Mouse (Mus musculus): ENCODE measurements around the gene Brd3. TPM values are rescaled to one million over a fixed set of nuclear protein-coding genes. Genes with fewer than 3 reads are reported as not detected.

Brd3 gene
- total and polyA plus RNA-seq, 3 experiments = 10.7 to 46.9 (median 38.7) TPM

GRCm38 (mm10) chr2:27473911-27474310 is 33.6 kb downstream of the Brd3 start:
- peak overlapping the region; percentile 95 to 97 for H3K4me3 ChIP-seq (ENCODE audit: control insufficient read depth in 1 of 2, insufficient read depth in 1 of 2, low read depth in 2 of 2, low read length in 2 of 2)
- peaks cover 3 to 13% of the 10 kb centered on the region in 2 experiments; a peak in 3 of 4 replicates for H3K36me3 ChIP-seq (ENCODE audit: control insufficient read depth in 1 of 2, insufficient read depth in 2 of 2, low read length in 2 of 2)
- peaks cover 56% of the 10 kb centered on the region for H3K79me2 ChIP-seq (ENCODE audit: control insufficient read depth, insufficient read depth, low read length, poor library complexity)
- H3K4me1 ChIP-seq (ENCODE audit: control insufficient read depth in 1 of 2, insufficient read depth in 2 of 2, low read length in 2 of 2) = peaks cover 17 to 28% of the 10 kb centered on the region in 2 experiments
- peak overlapping the region; percentile 94 for H3K9ac ChIP-seq (ENCODE audit: control insufficient read depth, low read depth, low read length, poor library complexity, severe bottlenecking)
- no peak overlapping the region for H3K27ac ChIP-seq (ENCODE audit: control insufficient read depth, low read depth, low read length)
- DNase-seq (ENCODE audit: low read depth, low spot score) = no peak
- H3K9me3 ChIP-seq (replicated peaks; ENCODE audit: insufficient read depth, low read length) = no peaks in the 10 kb centered on the region
- H3K27me3 ChIP-seq (ENCODE audit: control insufficient read depth in 1 of 2, insufficient read depth in 2 of 2, low read length in 2 of 2) = no peaks in the 10 kb centered on the region
- TF ChIP-seq TAL1 (IDR thresholded peaks at IDR 0.05; ENCODE audit: low read length) = no peak
- TF ChIP-seq USF2 (IDR thresholded peaks at IDR 0.05; ENCODE audit: borderline replicate concordance in 1 of 2, insufficient read depth in 1 of 2, low read depth in 1 of 2, low read length in 2 of 2) = no peak
- no peak for TF ChIP-seq ZC3H11A (IDR thresholded peaks at IDR 0.05; ENCODE audit: low read depth, low read length)
- TF ChIP-seq MYB (IDR thresholded peaks at IDR 0.05; ENCODE audit: low read depth, low read length) = no peak
- TF ChIP-seq SMC3 (IDR thresholded peaks at IDR 0.05; ENCODE audit: low read depth, low read length) = no peak
- no peak for TF ChIP-seq MEF2A (IDR thresholded peaks at IDR 0.05; ENCODE audit: extremely low read depth, insufficient replicate concordance, low read depth, low read length, poor library complexity, severe bottlenecking)
- no peak for TF ChIP-seq MXI1 (IDR thresholded peaks at IDR 0.05; ENCODE audit: low read depth, low read length)
- no peak for TF ChIP-seq RCOR1 (IDR thresholded peaks at IDR 0.05; ENCODE audit: low read depth, low read length)

- H3K27me3 ChIP-seq (ENCODE audit: control insufficient read depth in 1 of 2, insufficient read depth in 2 of 2, low read length in 2 of 2) = no peaks in the 10 kb centered on the region
- no peak for DNase-seq (ENCODE audit: low read depth, low spot score)
- H3K4me3 ChIP-seq (ENCODE audit: control insufficient read depth in 1 of 2, insufficient read depth in 1 of 2, low read depth in 2 of 2, low read length in 2 of 2) = no peak overlapping the region
- H3K27ac ChIP-seq (ENCODE audit: control insufficient read depth, low read depth, low read length) = no peak overlapping the region
- H3K4me1 ChIP-seq (ENCODE audit: control insufficient read depth in 1 of 2, insufficient read depth in 2 of 2, low read length in 2 of 2) = peaks cover 15 to 28% of the 10 kb centered on the region in 2 experiments
- no peaks in the 10 kb centered on the region for H3K9me3 ChIP-seq (replicated peaks; ENCODE audit: insufficient read depth, low read length)
- peaks cover 3 to 13% of the 10 kb centered on the region in 2 experiments; a peak in 3 of 4 replicates for H3K36me3 ChIP-seq (ENCODE audit: control insufficient read depth in 1 of 2, insufficient read depth in 2 of 2, low read length in 2 of 2)
- peaks cover 60% of the 10 kb centered on the region for H3K79me2 ChIP-seq (ENCODE audit: control insufficient read depth, insufficient read depth, low read length, poor library complexity)
- TF ChIP-seq CHD2 (IDR thresholded peaks at IDR 0.05; ENCODE audit: low read length) = no peak
- TF ChIP-seq ETS1 (IDR thresholded peaks at IDR 0.05; ENCODE audit: low read depth, low read length) = no peak
- TF ChIP-seq MAZ (IDR thresholded peaks at IDR 0.05; ENCODE audit: low read depth, low read length) = no peak
- peak overlapping the region; percentile 23; the same call in 1 of the 2 replicates for H3K9ac ChIP-seq (ENCODE audit: control insufficient read depth, low read depth, low read length, poor library complexity, severe bottlenecking)
Measured at GRCm38 (mm10) chr2:27473061-27473765, 34.2 kb downstream of the Brd3 start.

GRCm38 (mm10) chr2:27471170-27471584 is 36.3 kb downstream of the Brd3 start:
- TF ChIP-seq ZNF384 (IDR thresholded peaks at IDR 0.05; ENCODE audit: low read depth, low read length) = no peak
- no peak for TF ChIP-seq MYB (IDR thresholded peaks at IDR 0.05; ENCODE audit: low read depth, low read length)
- TF ChIP-seq KAT2A (conservative IDR thresholded peaks at IDR 0.05; ENCODE audit: low read depth, low read length) = no peak
- no peak for TF ChIP-seq ELF1 (IDR thresholded peaks at IDR 0.05; ENCODE audit: low read depth, low read length)
- no peak for TF ChIP-seq RCOR1 (IDR thresholded peaks at IDR 0.05; ENCODE audit: low read depth, low read length)
- no peak for TF ChIP-seq SIN3A (IDR thresholded peaks at IDR 0.05; ENCODE audit: low read length)
- no peak for TF ChIP-seq EP300 (IDR thresholded peaks at IDR 0.05; ENCODE audit: low read depth in 1 of 2, low read length in 2 of 2)
- TF ChIP-seq MEF2A (IDR thresholded peaks at IDR 0.05; ENCODE audit: extremely low read depth, insufficient replicate concordance, low read depth, low read length, poor library complexity, severe bottlenecking) = no peak
- no peak for TF ChIP-seq BHLHE40 (IDR thresholded peaks at IDR 0.05; ENCODE audit: borderline replicate concordance, low read depth, low read length)
- peaks cover 6 to 13% of the 10 kb centered on the region in 2 experiments; a peak in 3 of 4 replicates for H3K36me3 ChIP-seq (ENCODE audit: control insufficient read depth in 1 of 2, insufficient read depth in 2 of 2, low read length in 2 of 2)
- no peaks in the 10 kb centered on the region for H3K27me3 ChIP-seq (ENCODE audit: control insufficient read depth in 1 of 2, insufficient read depth in 2 of 2, low read length in 2 of 2)
- peaks cover 15 to 28% of the 10 kb centered on the region in 2 experiments for H3K4me1 ChIP-seq (ENCODE audit: control insufficient read depth in 1 of 2, insufficient read depth in 2 of 2, low read length in 2 of 2)
- no peak for DNase-seq (ENCODE audit: low read depth, low spot score)
- H3K9ac ChIP-seq (ENCODE audit: control insufficient read depth, low read depth, low read length, poor library complexity, severe bottlenecking) = no peak overlapping the region
- peaks cover 65% of the 10 kb centered on the region for H3K79me2 ChIP-seq (ENCODE audit: control insufficient read depth, insufficient read depth, low read length, poor library complexity)
- H3K9me3 ChIP-seq (replicated peaks; ENCODE audit: insufficient read depth, low read length) = no peaks in the 10 kb centered on the region
- H3K4me3 ChIP-seq (ENCODE audit: control insufficient read depth in 1 of 2, insufficient read depth in 1 of 2, low read depth in 2 of 2, low read length in 2 of 2) = no peak overlapping the region
- no peak overlapping the region; the same call in 1 of the 2 replicates for H3K27ac ChIP-seq (ENCODE audit: control insufficient read depth, low read depth, low read length)

Measured in MEL (cell line).